Mouse (Mus musculus): ENCODE data around the gene Lin54. TPM values are rescaled to one million over a fixed set of nuclear protein-coding genes. Genes with fewer than 3 reads are reported as not detected.

Lin54 gene
- total RNA-seq (2012; rRNA removed) (12.8 and 12.9 TPM in 2 replicates), total RNA-seq (2014; rRNA removed) (14.1 and 15.2 TPM in 2 replicates), polyA plus RNA-seq (2012; ENCODE audit: insufficient read length, low read depth) (11.8 and 14.1 TPM in 2 replicates)

DNA sequence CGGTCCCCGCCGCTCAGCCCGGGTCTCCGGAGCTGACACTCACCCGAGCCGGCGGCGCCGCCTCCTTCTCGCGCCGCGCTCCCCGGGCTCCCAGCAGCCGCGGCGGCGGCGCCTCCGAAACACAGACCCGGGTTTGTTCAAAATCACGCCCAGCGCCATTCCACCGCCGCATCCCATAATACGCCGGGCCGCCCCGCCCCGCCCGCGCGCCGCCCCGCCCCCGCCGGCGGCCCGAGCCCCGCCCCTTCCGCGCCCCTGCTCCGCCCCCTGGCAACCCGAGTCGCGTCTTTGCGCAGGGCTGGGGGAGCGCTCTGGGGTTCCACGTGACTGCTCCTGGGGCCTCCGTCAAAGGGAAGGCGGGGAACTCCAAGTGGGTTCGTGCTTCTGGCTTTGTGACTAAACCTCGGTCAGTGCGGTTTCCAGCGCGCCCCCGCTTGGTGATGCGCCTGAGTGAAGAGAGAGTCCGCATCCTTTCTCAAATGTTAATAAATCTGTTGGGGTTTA is at the start of gene Lin54:
TSS of gene Lin54 (minus strand) at position 182 of the 504 bp plus-strand sequence.
- H3K9me3 ChIP-seq (replicated peaks; ENCODE audit: low read length): no peaks in the 10 kb centered on the region
- in situ Hi-C loops (cut with MboI; ENCODE audit: low pct_ligation_motif_present, low pct_unique_long_range_greater_than_20kb, low sequenced_read_pairs) (no loop called here), dilution Hi-C loops (cut with MboI; ENCODE audit: extremely low pct_ligation_motif_present, extremely low pct_unique_long_range_greater_than_20kb, low sequenced_read_pairs) (no loop called here)

GRCm38 (mm10) chr5:100550151-100550550 is 49.7 kb upstream of the Lin54 start:
- Histone ChIP-seq H3K9me3 (replicated peaks; ENCODE audit: low read length) (no peaks in the 10 kb centered on the region), H3K27me3 (replicated peaks) (no peaks in the 10 kb centered on the region), H3K4me3 (replicated peaks in 1 of 3; ENCODE audit: low read depth in 2 of 3, low read length in 2 of 3, poor library complexity in 1 of 3) (no peak overlapping the region), H3K79me2 (replicated peaks; ENCODE audit: control insufficient read depth, extremely low read depth, insufficient read depth, poor library complexity, severe bottlenecking) (no peaks in the 10 kb centered on the region; the same call in 1 of the 2 replicates), H3K4me1 (ENCODE audit: control insufficient read depth in 1 of 2, insufficient read depth in 2 of 2) (peaks cover 3 to 16% of the 10 kb centered on the region in 2 experiments; a peak in 2 of 4 replicates), H3K4me2 (ENCODE audit: insufficient read depth, low read depth, poor library complexity, severe bottlenecking) (no peak overlapping the region), H3K27ac (ENCODE audit: insufficient read depth, low read depth) (no peak overlapping the region), H3K36me3 (replicated peaks in 1 of 2; ENCODE audit: control insufficient read depth in 1 of 2, insufficient read depth in 1 of 2, low read length in 1 of 2) (peaks cover 38 to 58% of the 10 kb centered on the region in 2 experiments), H3K9ac (ENCODE audit: insufficient read depth, low read depth) (no peak overlapping the region)
- TF ChIP-seq MEF2A (IDR thresholded peaks at IDR 0.05; ENCODE audit: borderline replicate concordance, low read depth, low read length) (no peak), USF1 (IDR thresholded peaks at IDR 0.05; ENCODE audit: low read depth, low read length) (no peak), MYC (IDR thresholded peaks at IDR 0.05; ENCODE audit: low read depth, low read length) (no peak), CTCF (conservative IDR thresholded peaks at IDR 0.05 in 1 of 2, IDR thresholded peaks at IDR 0.05 in 1 of 2; ENCODE audit: low read depth in 2 of 2, low read length in 2 of 2) (no peak), JUN (IDR thresholded peaks at IDR 0.05; ENCODE audit: insufficient read depth, low read depth, low read length) (no peak), E2F4 (IDR thresholded peaks at IDR 0.05; ENCODE audit: insufficient replicate concordance, low read depth, low read length) (no peak), SMC3 (IDR thresholded peaks at IDR 0.05; ENCODE audit: low read depth, low read length) (no peak), POLR2AphosphoS2 (IDR thresholded peaks at IDR 0.05; ENCODE audit: low read depth, low read length) (no peak), GABPA (IDR thresholded peaks at IDR 0.05; ENCODE audit: insufficient replicate concordance, low read depth, low read length) (no peak), MAX (IDR thresholded peaks at IDR 0.05; ENCODE audit: low read length) (no peak), BHLHE40 (IDR thresholded peaks at IDR 0.05; ENCODE audit: low read depth, low read length) (no peak), ELF1 (IDR thresholded peaks at IDR 0.05; ENCODE audit: low read depth, low read length) (no peak), ZC3H11A (IDR thresholded peaks at IDR 0.05; ENCODE audit: low read depth, low read length) (no peak), ETS1 (conservative IDR thresholded peaks at IDR 0.05; ENCODE audit: low read depth, low read length) (no peak), ZMIZ1 (IDR thresholded peaks at IDR 0.05; ENCODE audit: low read depth, low read length) (no peak)
- DNase-seq (ENCODE audit: extremely low read depth): no peak
- dilution Hi-C loops (cut with MboI; ENCODE audit: extremely low pct_ligation_motif_present, extremely low pct_unique_long_range_greater_than_20kb, low sequenced_read_pairs) (no loop called here), in situ Hi-C loops (cut with MboI; ENCODE audit: low pct_ligation_motif_present, low pct_unique_long_range_greater_than_20kb, low sequenced_read_pairs) (loop anchor here (25.0 kb wide), 1 partner anchor 237 kb away; the partner anchor contains the start of genes Helq and Mrps18c)

More for the DNA sequence above, at the start of gene Lin54:
- peak within 1 kb of the TSS; percentile 94 for H3K4me2 ChIP-seq (ENCODE audit: insufficient read depth, low read depth, poor library complexity, severe bottlenecking)
- no peaks in the 10 kb centered on the region for H3K27me3 ChIP-seq (replicated peaks)
- H3K4me1 ChIP-seq (ENCODE audit: control insufficient read depth in 1 of 2, insufficient read depth in 2 of 2): peaks cover 9 to 29% of the 10 kb centered on the region in 2 experiments
- peak; percentile 95 for DNase-seq (ENCODE audit: extremely low read depth)
- peak within 1 kb of the TSS; percentile 42 for H3K9ac ChIP-seq (ENCODE audit: insufficient read depth, low read depth)
- peak within 1 kb of the TSS; percentile 63 for H3K27ac ChIP-seq (ENCODE audit: insufficient read depth, low read depth)
- H3K79me2 ChIP-seq (replicated peaks; ENCODE audit: control insufficient read depth, extremely low read depth, insufficient read depth, poor library complexity, severe bottlenecking): peaks cover 39% of the 10 kb centered on the region
- TF ChIP-seq MAFK (IDR thresholded peaks at IDR 0.05; ENCODE audit: insufficient replicate concordance, low read length) (peak; percentile 63; the same call in 1 of the 2 replicates), TBP (conservative IDR thresholded peaks at IDR 0.05; ENCODE audit: low read depth, low read length) (no peak), SMC3 (IDR thresholded peaks at IDR 0.05; ENCODE audit: low read depth, low read length) (no peak; the same call in 1 of the 2 replicates), POLR2AphosphoS2 (IDR thresholded peaks at IDR 0.05; ENCODE audit: low read depth, low read length) (no peak), E2F4 (IDR thresholded peaks at IDR 0.05; ENCODE audit: insufficient replicate concordance, low read depth, low read length) (no peak), ZNF384 (IDR thresholded peaks at IDR 0.05; ENCODE audit: low read depth, low read length) (no peak), ELF1 (IDR thresholded peaks at IDR 0.05; ENCODE audit: low read depth, low read length) (peak; percentile 44; the same call in 1 of the 2 replicates), CHD2 (IDR thresholded peaks at IDR 0.05; ENCODE audit: low read length) (peak; percentile 54; the same call in 1 of the 2 replicates), MEF2A (IDR thresholded peaks at IDR 0.05; ENCODE audit: borderline replicate concordance, low read depth, low read length) (peak; percentile 82), USF1 (IDR thresholded peaks at IDR 0.05; ENCODE audit: low read depth, low read length) (peak; percentile 80), TCF12 (IDR thresholded peaks at IDR 0.05; ENCODE audit: low read depth, low read length) (peak; percentile 73), JUND (conservative IDR thresholded peaks at IDR 0.05; ENCODE audit: low read depth, low read length) (no peak), NRF1 (IDR thresholded peaks at IDR 0.05; ENCODE audit: low read depth, low read length) (peak; percentile 77), SIN3A (IDR thresholded peaks at IDR 0.05; ENCODE audit: low read length) (peak; percentile 76; the same call in 1 of the 2 replicates), PAX5 (IDR thresholded peaks at IDR 0.05; ENCODE audit: low read length) (no peak), USF2 (conservative IDR thresholded peaks at IDR 0.05; ENCODE audit: low read depth, low read length) (no peak), POLR2A (IDR thresholded peaks at IDR 0.05; ENCODE audit: low read depth, low read length) (peak; percentile 54; the same call in 1 of the 2 replicates), KAT2A (IDR thresholded peaks at IDR 0.05; ENCODE audit: insufficient replicate concordance, low read length) (no peak), ZMIZ1 (IDR thresholded peaks at IDR 0.05; ENCODE audit: low read depth, low read length) (peak; percentile 33; the same call in 1 of the 2 replicates), MAX (IDR thresholded peaks at IDR 0.05; ENCODE audit: low read length) (peak; percentile 69; the same call in 1 of the 2 replicates), ETS1 (conservative IDR thresholded peaks at IDR 0.05; ENCODE audit: low read depth, low read length) (peak; percentile 80), ZC3H11A (IDR thresholded peaks at IDR 0.05; ENCODE audit: low read depth, low read length) (no peak), NELFE (IDR thresholded peaks at IDR 0.05; ENCODE audit: low read depth, low read length) (peak; percentile 53; the same call in 1 of the 2 replicates), HCFC1 (IDR thresholded peaks at IDR 0.05; ENCODE audit: low read depth, low read length) (0 out of 2 replicates have a peak, but pooled peaks have one; percentile 25), MYC (IDR thresholded peaks at IDR 0.05; ENCODE audit: low read depth, low read length) (no peak), RAD21 (IDR thresholded peaks at IDR 0.05; ENCODE audit: low read depth, low read length) (peak; percentile 20), MAZ (IDR thresholded peaks at IDR 0.05; ENCODE audit: low read depth, low read length) (0 out of 2 replicates have a peak, but pooled peaks have one; percentile 23), JUN (IDR thresholded peaks at IDR 0.05; ENCODE audit: insufficient read depth, low read depth, low read length) (no peak), IRF4 (IDR thresholded peaks at IDR 0.05; ENCODE audit: low read depth, low read length) (peak; percentile 79), CTCF (conservative IDR thresholded peaks at IDR 0.05 in 1 of 2, IDR thresholded peaks at IDR 0.05 in 1 of 2; ENCODE audit: low read depth in 2 of 2, low read length in 2 of 2) (peak in 1 of 2 experiments; percentile 52; a peak in 2 of 4 replicates), UBTF (IDR thresholded peaks at IDR 0.05; ENCODE audit: low read depth, low read length) (no peak; the same call in 1 of the 2 replicates), ZKSCAN1 (IDR thresholded peaks at IDR 0.05; ENCODE audit: borderline replicate concordance, low read depth, low read length) (no peak), RCOR1 (conservative IDR thresholded peaks at IDR 0.05; ENCODE audit: low read depth, low read length) (no peak), GABPA (IDR thresholded peaks at IDR 0.05; ENCODE audit: insufficient replicate concordance, low read depth, low read length) (no peak), CHD1 (IDR thresholded peaks at IDR 0.05; ENCODE audit: low read depth, low read length) (no peak), EP300 (IDR thresholded peaks at IDR 0.05; ENCODE audit: low read length) (peak; percentile 30; the same call in 1 of the 2 replicates), MXI1 (IDR thresholded peaks at IDR 0.05; ENCODE audit: low read depth, low read length) (peak; percentile 86), BHLHE40 (IDR thresholded peaks at IDR 0.05; ENCODE audit: low read depth, low read length) (peak; percentile 95)
- H3K36me3 ChIP-seq (replicated peaks in 1 of 2; ENCODE audit: control insufficient read depth in 1 of 2, insufficient read depth in 1 of 2, low read length in 1 of 2): no peaks in the 10 kb centered on the region
- peak within 1 kb of the TSS; percentile 64 to 95 (median 88) for H3K4me3 ChIP-seq (replicated peaks in 1 of 3; ENCODE audit: low read depth in 2 of 3, low read length in 2 of 3, poor library complexity in 1 of 3)

Data from CH12.LX (cell line).